Mouse (Mus musculus): ENCODE results near the gene Fbln7. TPM values are rescaled to one million over a fixed set of nuclear protein-coding genes. Genes with fewer than 3 reads are reported as not detected.

The Fbln7 gene
- polyA plus RNA-seq, 1 experiment from 2014 or later, result 2.2 TPM

DNA sequence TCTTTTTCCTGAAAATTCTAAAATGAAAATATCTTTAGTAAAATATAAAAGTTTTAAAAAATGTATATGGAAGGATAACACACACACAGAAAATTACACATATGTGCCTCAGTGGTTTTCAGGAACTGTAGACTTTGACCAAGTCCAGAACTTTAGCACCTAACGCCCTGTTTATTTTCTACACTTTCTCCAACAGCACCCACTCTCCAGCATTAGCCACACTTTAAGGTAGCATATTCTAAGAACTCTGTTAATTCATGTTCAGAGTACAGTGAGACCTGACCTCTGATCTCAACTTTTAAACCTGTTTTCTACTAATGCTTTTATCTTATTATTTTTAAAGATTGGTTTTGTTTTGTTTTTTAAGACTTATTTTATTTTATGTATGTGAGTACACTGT, 35.0 kb upstream of the Fbln7 start:
- H3K27ac ChIP-seq (ENCODE audit: low read depth, low read length), result no peak overlapping the region
- DNase-seq (ENCODE audit: low spot score, missing footprints), result no peak
- H3K9ac ChIP-seq (ENCODE audit: low read length), result no peak overlapping the region
- no peaks in the 10 kb centered on the region for H3K4me1 ChIP-seq (ENCODE audit: control insufficient read depth, insufficient read depth, low read length)
- peaks cover 2% of the 10 kb centered on the region; the same call in 1 of the 2 replicates for H3K36me3 ChIP-seq (ENCODE audit: control insufficient read depth, insufficient read depth, low read length)
- no peak for ATAC-seq (ENCODE audit: low FRiP score)
- no peak overlapping the region for H3K4me3 ChIP-seq (ENCODE audit: low read depth, low read length)
- 92% methylated on average over 1 of the region's 1 CpGs for WGBS
- H3K9me3 ChIP-seq (ENCODE audit: control insufficient read depth, low read length), result no peaks in the 10 kb centered on the region
- H3K27me3 ChIP-seq (ENCODE audit: control insufficient read depth, insufficient read depth, low read length), result no peaks in the 10 kb centered on the region
- no peak overlapping the region for H3K4me2 ChIP-seq

DNA sequence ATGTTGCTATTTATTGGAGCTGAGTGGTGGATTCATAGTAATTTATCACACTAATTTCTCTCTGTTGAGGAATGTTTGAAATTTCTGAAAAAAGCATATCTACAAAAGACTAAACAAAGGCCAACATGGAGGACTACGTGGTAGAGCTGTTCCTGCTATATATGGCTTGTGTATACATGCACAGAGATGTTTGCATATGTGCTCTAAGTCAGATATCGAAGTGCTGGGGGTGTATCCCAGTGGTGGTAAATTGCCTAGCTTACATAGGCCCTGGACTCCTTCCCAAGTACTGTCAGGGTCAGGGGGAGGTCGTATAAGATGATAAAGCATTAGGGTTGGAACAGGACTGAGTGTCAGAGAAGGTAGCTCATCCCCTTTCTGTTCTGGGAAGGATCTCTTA, 30.2 kb upstream of the Fbln7 start:
- no peak overlapping the region for H3K27ac ChIP-seq (ENCODE audit: low read depth, low read length)
- no peak overlapping the region for H3K4me3 ChIP-seq (ENCODE audit: low read depth, low read length)
- H3K9ac ChIP-seq (ENCODE audit: low read length), result no peak overlapping the region
- H3K9me3 ChIP-seq (ENCODE audit: control insufficient read depth, low read length), result no peaks in the 10 kb centered on the region
- WGBS, result 90% methylated on average over 3 of the region's 3 CpGs
- no peaks in the 10 kb centered on the region for H3K27me3 ChIP-seq (ENCODE audit: control insufficient read depth, insufficient read depth, low read length)
- H3K36me3 ChIP-seq (ENCODE audit: control insufficient read depth, insufficient read depth, low read length), result peaks cover 11% of the 10 kb centered on the region; the same call in 1 of the 2 replicates
- ATAC-seq (ENCODE audit: low FRiP score) (no peak), DNase-seq (ENCODE audit: low spot score, missing footprints) (no peak)
- no peak overlapping the region for H3K4me2 ChIP-seq
- H3K4me1 ChIP-seq (ENCODE audit: control insufficient read depth, insufficient read depth, low read length), result no peaks in the 10 kb centered on the region

DNA sequence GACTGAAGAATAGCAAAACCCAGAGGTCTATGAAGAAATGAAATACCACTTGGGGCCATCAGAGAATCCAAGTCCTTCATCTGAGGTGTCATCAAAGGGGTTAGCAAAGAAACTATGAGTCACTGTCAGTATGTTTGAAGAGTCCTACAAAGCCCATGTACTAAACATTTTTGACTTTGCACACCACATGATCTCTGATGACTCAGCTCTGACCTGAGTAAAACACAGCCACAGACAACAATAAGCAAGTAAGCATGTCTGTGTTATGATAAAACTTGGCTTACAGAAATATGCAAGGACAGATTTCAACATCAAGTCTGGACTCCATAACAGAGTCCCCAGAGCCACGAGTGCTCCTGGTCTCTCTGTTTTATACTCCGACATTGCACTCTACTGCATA, 29.7 kb upstream of the Fbln7 start:
- 84% methylated on average over 2 of the region's 2 CpGs for WGBS
- H3K4me1 ChIP-seq (ENCODE audit: control insufficient read depth, insufficient read depth, low read length), result no peaks in the 10 kb centered on the region
- H3K27ac ChIP-seq (ENCODE audit: low read depth, low read length), result no peak overlapping the region
- no peak for DNase-seq (ENCODE audit: low spot score, missing footprints)
- H3K27me3 ChIP-seq (ENCODE audit: control insufficient read depth, insufficient read depth, low read length), result no peaks in the 10 kb centered on the region
- no peak overlapping the region for H3K9ac ChIP-seq (ENCODE audit: low read length)
- no peak overlapping the region for H3K4me3 ChIP-seq (ENCODE audit: low read depth, low read length)
- H3K36me3 ChIP-seq (ENCODE audit: control insufficient read depth, insufficient read depth, low read length), result peaks cover 11% of the 10 kb centered on the region; the same call in 1 of the 2 replicates
- no peaks in the 10 kb centered on the region for H3K9me3 ChIP-seq (ENCODE audit: control insufficient read depth, low read length)
- H3K4me2 ChIP-seq, result no peak overlapping the region
- ATAC-seq (ENCODE audit: low FRiP score), result no peak

GRCm38 (mm10) chr2:128833435-128833834, 29.3 kb upstream of the Fbln7 start:
- 92% methylated on average over 2 of the region's 2 CpGs for WGBS
- no peak for ATAC-seq (ENCODE audit: low FRiP score)
- H3K4me3 ChIP-seq (ENCODE audit: low read depth, low read length), result no peak overlapping the region

GRCm38 (mm10) chr2:128837531-128837930, 25.2 kb upstream of the Fbln7 start:
- Histone ChIP-seq H3K4me3 (ENCODE audit: low read depth, low read length) (no peak overlapping the region), H3K27ac (ENCODE audit: low read depth, low read length) (no peak overlapping the region), H3K4me1 (ENCODE audit: control insufficient read depth, insufficient read depth, low read length) (no peaks in the 10 kb centered on the region), H3K4me2 (no peak overlapping the region), H3K9ac (ENCODE audit: low read length) (no peak overlapping the region), H3K27me3 (ENCODE audit: control insufficient read depth, insufficient read depth, low read length) (no peaks in the 10 kb centered on the region), H3K9me3 (ENCODE audit: control insufficient read depth, low read length) (no peaks in the 10 kb centered on the region), H3K36me3 (ENCODE audit: control insufficient read depth, insufficient read depth, low read length) (peaks cover 9% of the 10 kb centered on the region; the same call in 1 of the 2 replicates)
- ATAC-seq (ENCODE audit: low FRiP score) (no peak), DNase-seq (ENCODE audit: low spot score, missing footprints) (no peak)
- 92% methylated on average over 8 of the region's 8 CpGs for WGBS

More at GRCm38 (mm10) chr2:128833435-128833834, 29.3 kb upstream of the Fbln7 start:
- Histone ChIP-seq H3K4me2 (no peak overlapping the region), H3K27ac (ENCODE audit: low read depth, low read length) (no peak overlapping the region), H3K9me3 (ENCODE audit: control insufficient read depth, low read length) (no peaks in the 10 kb centered on the region), H3K4me1 (ENCODE audit: control insufficient read depth, insufficient read depth, low read length) (no peaks in the 10 kb centered on the region), H3K9ac (ENCODE audit: low read length) (no peak overlapping the region), H3K27me3 (ENCODE audit: control insufficient read depth, insufficient read depth, low read length) (no peaks in the 10 kb centered on the region), H3K36me3 (ENCODE audit: control insufficient read depth, insufficient read depth, low read length) (peaks cover 11% of the 10 kb centered on the region; the same call in 1 of the 2 replicates)
- DNase-seq (ENCODE audit: low spot score, missing footprints), result no peak

DNA sequence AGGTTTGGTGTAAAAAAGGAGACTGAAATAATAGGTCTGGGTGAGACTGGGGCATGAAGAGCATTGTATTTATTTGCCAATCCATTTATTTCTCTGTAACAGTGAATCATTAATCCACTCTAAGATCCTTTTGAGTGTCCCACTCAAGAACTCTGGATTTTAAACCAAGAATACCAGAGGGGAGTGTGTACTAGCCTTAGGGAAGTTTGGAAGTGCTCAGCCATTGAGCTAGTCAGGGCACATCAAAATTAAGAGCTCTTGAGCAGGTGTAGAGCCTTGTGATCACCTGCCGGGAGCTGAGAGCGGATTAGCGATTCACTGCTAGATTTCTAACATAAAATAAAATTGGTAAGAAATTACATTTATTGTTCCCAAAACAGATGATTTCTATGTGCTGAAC, 24.2 kb upstream of the Fbln7 start:
- Histone ChIP-seq H3K9me3 (ENCODE audit: control insufficient read depth, low read length) (no peaks in the 10 kb centered on the region), H3K9ac (ENCODE audit: low read length) (no peak overlapping the region), H3K27me3 (ENCODE audit: control insufficient read depth, insufficient read depth, low read length) (no peaks in the 10 kb centered on the region), H3K27ac (ENCODE audit: low read depth, low read length) (no peak overlapping the region), H3K36me3 (ENCODE audit: control insufficient read depth, insufficient read depth, low read length) (peaks cover 9% of the 10 kb centered on the region; the same call in 1 of the 2 replicates), H3K4me2 (no peak overlapping the region), H3K4me1 (ENCODE audit: control insufficient read depth, insufficient read depth, low read length) (no peaks in the 10 kb centered on the region), H3K4me3 (ENCODE audit: low read depth, low read length) (no peak overlapping the region)
- ATAC-seq (ENCODE audit: low FRiP score), result no peak
- no peak for DNase-seq (ENCODE audit: low spot score, missing footprints)
- 93% methylated on average over 3 of the region's 3 CpGs for WGBS

GRCm38 (mm10) chr2:128839501-128839900, 23.3 kb upstream of the Fbln7 start:
- Histone ChIP-seq H3K27me3 (ENCODE audit: control insufficient read depth, insufficient read depth, low read length) (no peaks in the 10 kb centered on the region), H3K4me1 (ENCODE audit: control insufficient read depth, insufficient read depth, low read length) (no peaks in the 10 kb centered on the region), H3K4me3 (ENCODE audit: low read depth, low read length) (no peak overlapping the region), H3K4me2 (no peak overlapping the region), H3K36me3 (ENCODE audit: control insufficient read depth, insufficient read depth, low read length) (peaks cover 8% of the 10 kb centered on the region; the same call in 1 of the 2 replicates), H3K27ac (ENCODE audit: low read depth, low read length) (no peak overlapping the region), H3K9me3 (ENCODE audit: control insufficient read depth, low read length) (no peaks in the 10 kb centered on the region), H3K9ac (ENCODE audit: low read length) (no peak overlapping the region)
- ATAC-seq (ENCODE audit: low FRiP score) (no peak), DNase-seq (ENCODE audit: low spot score, missing footprints) (no peak)
- 89% methylated on average over 2 of the region's 2 CpGs for WGBS

DNA sequence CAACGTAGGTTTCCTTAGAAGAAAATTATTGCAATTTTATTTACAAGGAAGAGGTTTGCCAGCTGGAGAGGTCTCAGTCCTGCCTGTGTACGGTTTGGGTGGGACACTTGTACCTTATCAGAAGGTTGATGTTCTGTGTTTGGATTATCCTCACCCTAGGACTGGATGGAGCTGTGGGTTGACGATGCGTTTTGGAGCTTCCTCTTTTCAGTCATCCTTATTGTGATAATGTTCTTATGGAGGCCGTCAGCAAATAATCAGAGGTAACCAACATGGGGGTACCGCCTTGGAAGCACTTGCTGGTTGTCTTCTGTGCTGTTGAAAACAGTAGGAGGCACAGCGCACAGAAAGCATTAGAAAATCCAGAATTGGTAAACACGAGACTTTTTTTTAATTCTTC, 20.3 kb upstream of the Fbln7 start:
- Histone ChIP-seq H3K9ac (ENCODE audit: low read length) (no peak overlapping the region), H3K27me3 (ENCODE audit: control insufficient read depth, insufficient read depth, low read length) (no peaks in the 10 kb centered on the region), H3K36me3 (ENCODE audit: control insufficient read depth, insufficient read depth, low read length) (peaks cover 7% of the 10 kb centered on the region; the same call in 1 of the 2 replicates), H3K9me3 (ENCODE audit: control insufficient read depth, low read length) (no peaks in the 10 kb centered on the region), H3K4me1 (ENCODE audit: control insufficient read depth, insufficient read depth, low read length) (no peaks in the 10 kb centered on the region), H3K4me2 (no peak overlapping the region), H3K27ac (ENCODE audit: low read depth, low read length) (no peak overlapping the region), H3K4me3 (ENCODE audit: low read depth, low read length) (no peak overlapping the region)
- ATAC-seq (ENCODE audit: low FRiP score), result no peak
- 93% methylated on average over 8 of the region's 8 CpGs for WGBS
- DNase-seq (ENCODE audit: low spot score, missing footprints), result no peak

DNA sequence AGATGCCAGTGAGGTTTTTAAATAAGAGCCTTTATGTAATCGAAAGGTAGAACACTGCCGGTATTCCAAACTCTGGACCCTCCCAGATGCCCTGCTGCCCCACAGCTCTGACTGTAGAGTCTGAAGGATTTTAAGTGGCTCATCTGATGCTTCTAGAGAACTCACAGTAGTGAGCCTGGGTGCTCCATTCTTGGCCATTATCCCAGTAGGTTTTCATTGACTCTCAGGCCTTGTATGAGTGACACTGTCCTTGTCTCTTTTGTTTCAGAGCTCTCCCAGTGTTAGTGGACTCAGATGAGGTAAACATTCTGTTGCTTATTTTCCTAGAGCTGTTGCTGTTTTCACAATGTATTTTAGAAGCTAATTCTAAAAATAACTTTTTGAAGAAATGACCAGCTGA, 12.7 kb upstream of the Fbln7 start:
- Histone ChIP-seq H3K4me3 (ENCODE audit: low read depth, low read length) (no peak overlapping the region), H3K36me3 (ENCODE audit: control insufficient read depth, insufficient read depth, low read length) (peaks cover 2% of the 10 kb centered on the region; the same call in 1 of the 2 replicates)

More for the DNA sequence above, 12.7 kb upstream of the Fbln7 start:
- no peak overlapping the region for H3K4me2 ChIP-seq
- no peaks in the 10 kb centered on the region for H3K27me3 ChIP-seq (ENCODE audit: control insufficient read depth, insufficient read depth, low read length)
- H3K27ac ChIP-seq (ENCODE audit: low read depth, low read length), result no peak overlapping the region
- 94% methylated on average over 2 of the region's 2 CpGs for WGBS
- ATAC-seq (ENCODE audit: low FRiP score) (no peak), DNase-seq (ENCODE audit: low spot score, missing footprints) (no peak)
- no peaks in the 10 kb centered on the region for H3K9me3 ChIP-seq (ENCODE audit: control insufficient read depth, low read length)
- H3K4me1 ChIP-seq (ENCODE audit: control insufficient read depth, insufficient read depth, low read length), result no peaks in the 10 kb centered on the region
- H3K9ac ChIP-seq (ENCODE audit: low read length), result no peak overlapping the region
